ENCODE assay signal across 10 mouse cellular contexts in the genomic region with DNA sequence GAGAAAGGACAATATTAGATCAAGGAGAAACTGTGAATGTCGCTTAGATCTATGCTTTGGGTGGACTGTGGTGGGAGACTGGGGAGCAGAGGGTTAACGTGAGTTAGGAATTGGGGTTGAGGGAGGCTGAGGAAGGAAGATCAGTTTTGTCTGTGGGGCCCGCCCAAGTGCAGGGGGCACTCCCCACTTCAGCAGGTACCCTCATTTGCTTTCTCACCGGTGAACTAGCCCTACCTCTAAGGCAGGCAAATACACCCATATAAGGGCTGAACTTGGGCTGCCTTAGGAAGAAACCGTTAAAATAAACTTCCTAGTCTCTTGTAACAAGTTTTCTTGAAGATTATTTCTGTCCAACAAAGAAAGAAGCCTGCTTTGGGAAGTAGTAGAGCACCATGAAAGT. TPM values are rescaled to one million over a fixed set of nuclear protein-coding genes. Genes with fewer than 3 reads are reported as not detected.
DNase-seq lines count a peak whose midpoint lies in the region; ATAC-seq and TF ChIP-seq lines count a peak whose summit lies in the region.
"Had no signal": no experiment of that assay in that cellular context is flagged by ENCODE, and none has a peak within 500 bp of the region (broad histone marks: within the 10 kb centered on the region; RNA-seq: fewer than 3 reads in every experiment).

No protein-coding gene starts in this region.

- no peaks in the 10 kb centered on the region for H3K27me3 ChIP-seq in lung, embryonic 14.5 days (ENCODE audit: insufficient read depth, low read length)
- H3K27me3 ChIP-seq in embryonic facial prominence, embryonic 10.5 days (replicated peaks; ENCODE audit: low read depth, poor library complexity, severe bottlenecking): peaks cover 47% of the 10 kb centered on the region
- H3K27me3 ChIP-seq in intestine, embryonic 14.5 days (replicated peaks; ENCODE audit: control insufficient read depth, insufficient read depth, low read length): no peaks in the 10 kb centered on the region
- H3K27me3 ChIP-seq in midbrain, postnatal 0 days (ENCODE audit: insufficient read depth, low read length): peaks cover 8% of the 10 kb centered on the region; the same call in 1 of the 2 replicates

- H3K4me3 ChIP-seq in lung, embryonic 14.5 days (ENCODE audit: low read depth, low read length): peak overlapping the region; percentile 66; the same call in 1 of the 2 replicates
- H3K4me3 ChIP-seq in lung, adult 2 months (replicated peaks; ENCODE audit: extremely low read depth, low read depth, low read length): no peak overlapping the region
- H3K4me3 ChIP-seq in embryonic facial prominence, embryonic 10.5 days: peak overlapping the region; percentile 81; the same call in 1 of the 2 replicates
- H3K4me3 ChIP-seq in intestine, embryonic 14.5 days (ENCODE audit: low read depth, low read length): peak overlapping the region; percentile 70; the same call in 1 of the 2 replicates
- H3K4me3 ChIP-seq in midbrain, postnatal 0 days (ENCODE audit: low read depth, low read length): no peak overlapping the region

- TF ChIP-seq CTCF in lung, embryonic 14.5 days (IDR thresholded peaks at IDR 0.05; ENCODE audit: low read depth): no peak
- TF ChIP-seq CTCF in lung, adult 2 months (IDR thresholded peaks at IDR 0.05; ENCODE audit: insufficient read depth, low read length): no peak
- TF ChIP-seq CTCF in midbrain, postnatal 0 days (IDR thresholded peaks at IDR 0.05): no peak

- ATAC-seq in lung, embryonic 14.5 days (ENCODE audit: insufficient read depth): no peak
- no peak for ATAC-seq in intestine, embryonic 14.5 days (replicated peaks; ENCODE audit: low FRiP score, low TSS enrichment, low read depth)
- ATAC-seq in midbrain, postnatal 0 days (ENCODE audit: low FRiP score): no peak

- DNase-seq in lung, embryonic 14.5 days: no peak
- no peak for DNase-seq in lung, adult 2 months
- DNase-seq in embryonic facial prominence, embryonic 10.5 days (ENCODE audit: low spot score): no peak
- no peak for DNase-seq in intestine, embryonic 14.5 days (ENCODE audit: low spot score)
- no peak for DNase-seq in midbrain, postnatal 0 days (ENCODE audit: low spot score)
- no peak for DNase-seq in urinary bladder, postnatal 14 days (ENCODE audit: low spot score)
- no peak for DNase-seq in retina, postnatal 1 day
- DNase-seq: cerebellum, postnatal 25 days; layer of hippocampus, adult 9-11 months had no signal

- no peaks in the 10 kb centered on the region for H3K36me3 ChIP-seq in lung, embryonic 14.5 days (ENCODE audit: insufficient read depth)
- no peaks in the 10 kb centered on the region for H3K36me3 ChIP-seq in embryonic facial prominence, embryonic 10.5 days (replicated peaks)
- no peaks in the 10 kb centered on the region for H3K36me3 ChIP-seq in intestine, embryonic 14.5 days (ENCODE audit: control insufficient read depth, insufficient read depth, low read length)
- no peaks in the 10 kb centered on the region for H3K36me3 ChIP-seq in midbrain, postnatal 0 days (ENCODE audit: insufficient read depth, low read length)

- 21% methylated on average over 5 of the region's 5 CpGs for WGBS in lung, embryonic 14.5 days
- WGBS in lung, adult 2 months: 44% methylated on average over 5 of the region's 5 CpGs
- 27% methylated on average over 5 of the region's 5 CpGs for WGBS in embryonic facial prominence, embryonic 10.5 days
- 28% methylated on average over 5 of the region's 5 CpGs for WGBS in intestine, embryonic 14.5 days
- WGBS in midbrain, postnatal 0 days: 33% methylated on average over 5 of the region's 5 CpGs

- no peak overlapping the region for H3K9ac ChIP-seq in lung, embryonic 14.5 days
- peak overlapping the region; percentile 69; the same call in 1 of the 2 replicates for H3K9ac ChIP-seq in intestine, embryonic 14.5 days (ENCODE audit: low read length)
- H3K9ac ChIP-seq in midbrain, postnatal 0 days (replicated peaks; ENCODE audit: low read length, poor library complexity, severe bottlenecking): no peak overlapping the region

- TF ChIP-seq POLR2A in lung, adult 2 months (IDR thresholded peaks at IDR 0.05; ENCODE audit: borderline replicate concordance, extremely low read depth, low read depth, low read length): no peak

- H3K9me3 ChIP-seq in lung, embryonic 14.5 days (ENCODE audit: low read depth, low read length): no peaks in the 10 kb centered on the region; the same call in 1 of the 2 replicates
- H3K9me3 ChIP-seq in embryonic facial prominence, embryonic 10.5 days: no peaks in the 10 kb centered on the region; the same call in 1 of the 2 replicates
- no peaks in the 10 kb centered on the region for H3K9me3 ChIP-seq in intestine, embryonic 14.5 days (ENCODE audit: control insufficient read depth, low read length)
- no peaks in the 10 kb centered on the region for H3K9me3 ChIP-seq in midbrain, postnatal 0 days (ENCODE audit: low read length)

- peak overlapping the region; percentile 87; the same call in 1 of the 2 replicates for H3K27ac ChIP-seq in lung, embryonic 14.5 days (ENCODE audit: low read depth)
- no peak overlapping the region for H3K27ac ChIP-seq in embryonic facial prominence, embryonic 10.5 days (replicated peaks)
- no peak overlapping the region for H3K27ac ChIP-seq in intestine, embryonic 14.5 days (ENCODE audit: low read depth)
- no peak overlapping the region for H3K27ac ChIP-seq in midbrain, postnatal 0 days (ENCODE audit: low read depth, low read length)
- H3K27ac ChIP-seq: gastrocnemius, adult 2 months had no signal

- peak overlapping the region; percentile 99 for H3K4me2 ChIP-seq in lung, embryonic 14.5 days
- peak overlapping the region; percentile 93 for H3K4me2 ChIP-seq in intestine, embryonic 14.5 days (ENCODE audit: low read length)
- peak overlapping the region; percentile 99; the same call in 1 of the 2 replicates for H3K4me2 ChIP-seq in midbrain, postnatal 0 days (ENCODE audit: low read depth, low read length, poor library complexity, severe bottlenecking)

- H3K4me1 ChIP-seq in lung, embryonic 14.5 days (ENCODE audit: insufficient read depth): no peaks in the 10 kb centered on the region
- H3K4me1 ChIP-seq in lung, adult 2 months (ENCODE audit: control insufficient read depth, insufficient read depth, low read length): no peaks in the 10 kb centered on the region
- H3K4me1 ChIP-seq in embryonic facial prominence, embryonic 10.5 days: peaks cover 13% of the 10 kb centered on the region
- peaks cover 14% of the 10 kb centered on the region; the same call in 1 of the 2 replicates for H3K4me1 ChIP-seq in intestine, embryonic 14.5 days (replicated peaks; ENCODE audit: control insufficient read depth, insufficient read depth, low read length)
- H3K4me1 ChIP-seq in midbrain, postnatal 0 days (ENCODE audit: insufficient read depth, low read length): no peaks in the 10 kb centered on the region

RNA-seq across cellular contexts. Expression of gene Susd1, which starts 0.6 kb away (rescaled TPM):
- 5.1 and 5.6 TPM in 2 replicates for polyA plus RNA-seq in lung, embryonic 14.5 days (2014; fragmentation: Nextera tagmentation; extraction: Ambion mirVana)
- polyA plus RNA-seq in lung, adult 2 months (2012; rRNA removed): 1.9 and 3.1 TPM in 2 replicates
- 1.6 and 2.2 TPM in 2 replicates for polyA plus RNA-seq in embryonic facial prominence, embryonic 10.5 days (2016; fragmentation: Nextera tagmentation; extraction: Ambion mirVana)
- polyA plus RNA-seq in intestine, embryonic 14.5 days (2014; fragmentation: Nextera tagmentation; extraction: Ambion mirVana): 8.0 and 8.3 TPM in 2 replicates
- 8.6 and 8.9 TPM in 2 replicates for total RNA-seq in midbrain, postnatal 0 days (2014; rRNA removed)
- polyA plus RNA-seq in midbrain, postnatal 0 days (2015; fragmentation: Nextera tagmentation; extraction: Ambion mirVana): 2.0 and 2.2 TPM in 2 replicates

Comparison
In these comparisons a context has a peak if more than half of its experiments do, and no peak if none do; other contexts are left out.
1. H3K4me3 ChIP-seq: peak in lung, embryonic 14.5 days (single experiment), embryonic facial prominence, embryonic 10.5 days (single experiment) and intestine, embryonic 14.5 days (single experiment); none in lung, adult 2 months (single experiment) and midbrain, postnatal 0 days (single experiment).
2. Peak in every context shown above with its lines, with median percentiles within 50 percentile points of each other: H3K4me2 ChIP-seq.